Mouse (Mus musculus) urinary bladder, postnatal 36 days (tissue): ENCODE data around the gene Psmb2.

Experiments
- DNase-seq, 2 experiments: peaks; one replicate each; pipeline ENCODE4 v3.0.0; 2022; ENCODE audit warnings: low spot score in 2 of 2, mixed read lengths in 1 of 2

The Psmb2 gene

GRCm38 (mm10) chr4:126752608-126753141 is 75.2 kb downstream of the Psmb2 start:
- no peak for DNase-seq

- DNase-seq, result peak; percentile 95 to 96
Observed at GRCm38 (mm10) chr4:126753268-126754230, 76.1 kb downstream of the Psmb2 start, which contains the start of the genes Ncdn and AU040320. Gene Ncdn (minus strand): TSS chr4:126753438. Gene AU040320 (plus strand): TSS chr4:126753544.

GRCm38 (mm10) chr4:126754231-126754611 is 76.8 kb downstream of the Psmb2 start:
- DNase-seq, result no peak

GRCm38 (mm10) chr4:126754736-126755374 is 77.4 kb downstream of the Psmb2 start:
- no peak for DNase-seq

GRCm38 (mm10) chr4:126756766-126757165 is 79.3 kb downstream of the Psmb2 start:
- DNase-seq, result no peak

- no peak for DNase-seq
Observed at GRCm38 (mm10) chr4:126758299-126758698, 80.9 kb downstream of the Psmb2 start.
